Mouse (Mus musculus) CH12.LX (cell line): ENCODE results near the gene Gstp2. TPM values are rescaled to one million over a fixed set of nuclear protein-coding genes. Genes with fewer than 3 reads are reported as not detected.

ENCODE experiments used
- DNase-seq: peaks from one replicate; pipeline ENCODE4 v3.0.0-alpha.2; 2013; ENCODE audit errors: extremely low read depth
- H3K27ac ChIP-seq: 2 replicates; pipeline ENCODE4 v1.5.1; 2012; ENCODE audit warnings: low read depth, mild to moderate bottlenecking, control low read depth, moderate library complexity; ENCODE audit not compliant: insufficient read depth
- H3K27me3 ChIP-seq: replicated peaks from 2 replicates; pipeline ENCODE3; 2012; ENCODE audit warnings: inconsistent platforms
- H3K36me3 ChIP-seq, 2 experiments: replicated peaks in 1 of 2; 2 replicates each; pipeline versions ENCODE3 to v1.6.1; 2012; ENCODE audit warnings: inconsistent platforms in 1 of 2, low read length in 1 of 2, mild to moderate bottlenecking in 1 of 2, mixed read lengths in 1 of 2, moderate library complexity in 1 of 2; ENCODE audit not compliant: control insufficient read depth in 1 of 2, insufficient read depth in 1 of 2
- H3K4me1 ChIP-seq, 2 experiments: 2 replicates each; pipeline ENCODE4 v1.6.1; 2012; ENCODE audit warnings: inconsistent platforms in 1 of 2, moderate library complexity in 1 of 2; ENCODE audit not compliant: insufficient read depth in 2 of 2, control insufficient read depth in 1 of 2
- H3K4me2 ChIP-seq: 2 replicates; pipeline ENCODE4 v1.6.1; 2012; ENCODE audit warnings: low read depth, mild to moderate bottlenecking, control low read depth; ENCODE audit not compliant: poor library complexity, insufficient read depth, severe bottlenecking
- H3K4me3 ChIP-seq, 3 experiments: fragments of 150-350 bp in 1 of 3; sonication (generic) in 1 of 3; replicated peaks in 1 of 3; 2 replicates each; pipeline versions ENCODE3 to v1.5.1; 2011 to 2012; ENCODE audit warnings: low read depth in 2 of 3, low read length in 2 of 3, mild to moderate bottlenecking in 2 of 3, moderate library complexity in 2 of 3, control low read depth in 1 of 3, improper control_type of control experiment in 1 of 3, inconsistent platforms in 1 of 3, mixed read lengths in 1 of 3; ENCODE audit not compliant: poor library complexity in 1 of 3
- H3K79me2 ChIP-seq: replicated peaks from 2 replicates; pipeline ENCODE4 v1.6.1; 2012; ENCODE audit warnings: mild to moderate bottlenecking, moderate library complexity; ENCODE audit not compliant: control insufficient read depth, poor library complexity, insufficient read depth, severe bottlenecking; ENCODE audit errors: extremely low read depth
- H3K9ac ChIP-seq: 2 replicates; pipeline ENCODE4 v1.6.1; 2012; ENCODE audit warnings: low read depth, mild to moderate bottlenecking, control low read depth, moderate library complexity; ENCODE audit not compliant: insufficient read depth
- H3K9me3 ChIP-seq: replicated peaks from 2 replicates; pipeline ENCODE3; 2012; ENCODE audit warnings: low read length, inconsistent platforms, mixed read lengths
- CHD1 ChIP-seq: IDR thresholded peaks from 2 replicates; pipeline ENCODE4 v1.6.1; 2012; ENCODE audit warnings: low read depth, low read length, improper control_type of control experiment, inconsistent platforms
- CTCF ChIP-seq, 2 experiments: IDR thresholded peaks in 1 of 2; conservative IDR thresholded peaks in 1 of 2; 2 replicates each; pipeline ENCODE4 v1.5.1; 2011 to 2012; ENCODE audit warnings: low read depth in 2 of 2, low read length in 2 of 2, improper control_type of control experiment in 1 of 2, inconsistent platforms in 1 of 2, mild to moderate bottlenecking in 1 of 2, moderate library complexity in 1 of 2
- E2F4 ChIP-seq: IDR thresholded peaks from 2 replicates; pipeline ENCODE4 v1.6.1; 2011; ENCODE audit warnings: low read depth, low read length, improper control_type of control experiment; ENCODE audit not compliant: insufficient replicate concordance
- HCFC1 ChIP-seq: IDR thresholded peaks from 2 replicates; pipeline ENCODE4 v1.6.1; 2012; ENCODE audit warnings: low read depth, mild to moderate bottlenecking, inconsistent platforms, low read length, improper control_type of control experiment
- IRF4 ChIP-seq: IDR thresholded peaks from 2 replicates; pipeline ENCODE4 v1.6.1; 2014; ENCODE audit warnings: low read depth, mild to moderate bottlenecking, inconsistent platforms, low read length, improper control_type of control experiment
- JUN ChIP-seq: IDR thresholded peaks from 2 replicates; pipeline ENCODE4 v1.6.1; 2011; ENCODE audit warnings: low read depth, mild to moderate bottlenecking, low read length, improper control_type of control experiment, moderate library complexity; ENCODE audit not compliant: insufficient read depth
- JUND ChIP-seq: conservative IDR thresholded peaks from 2 replicates; pipeline ENCODE4 v1.6.1; 2011; ENCODE audit warnings: low read depth, low read length, improper control_type of control experiment
- MAFK ChIP-seq: IDR thresholded peaks from 2 replicates; pipeline ENCODE4 v1.6.1; 2011; ENCODE audit warnings: low read length, improper control_type of control experiment; ENCODE audit not compliant: insufficient replicate concordance
- MXI1 ChIP-seq: IDR thresholded peaks from 2 replicates; pipeline ENCODE4 v1.6.1; 2011; ENCODE audit warnings: mild to moderate bottlenecking, low read depth, low read length, improper control_type of control experiment
- MYC ChIP-seq: IDR thresholded peaks from 2 replicates; pipeline ENCODE4 v1.6.1; 2011; ENCODE audit warnings: low read depth, mild to moderate bottlenecking, improper control_type of control experiment, low read length
- POLR2A ChIP-seq: IDR thresholded peaks from 2 replicates; pipeline ENCODE4 v1.6.1; 2011; ENCODE audit warnings: low read depth, mild to moderate bottlenecking, improper control_type of control experiment, low read length
- RCOR1 ChIP-seq: conservative IDR thresholded peaks from 2 replicates; pipeline ENCODE4 v1.6.1; 2012; ENCODE audit warnings: low read depth, mild to moderate bottlenecking, inconsistent platforms, low read length, improper control_type of control experiment
- TBP ChIP-seq: conservative IDR thresholded peaks from 2 replicates; pipeline ENCODE4 v1.6.1; 2011; ENCODE audit warnings: low read depth, low read length, improper control_type of control experiment
- UBTF ChIP-seq: IDR thresholded peaks from 2 replicates; pipeline ENCODE4 v1.6.1; 2012; ENCODE audit warnings: low read depth, mild to moderate bottlenecking, inconsistent platforms, low read length, improper control_type of control experiment, moderate library complexity
- USF1 ChIP-seq: IDR thresholded peaks from 2 replicates; pipeline ENCODE4 v1.6.1; 2014; ENCODE audit warnings: low read depth, mild to moderate bottlenecking, inconsistent platforms, low read length, improper control_type of control experiment
- USF2 ChIP-seq: conservative IDR thresholded peaks from 2 replicates; pipeline ENCODE4 v1.6.1; 2011; ENCODE audit warnings: low read depth, low read length, improper control_type of control experiment
- dilution Hi-C: fragments of 300-500 bp; cut with MboI; formaldehyde crosslinking; loops from 2 replicates; pipeline ENCODE4 v1.14.3; 2020; ENCODE audit warnings: low sequenced_read_pairs; ENCODE audit not compliant: extremely low pct_unique_long_range_greater_than_20kb, extremely low pct_ligation_motif_present
- in situ Hi-C: fragments of 300-500 bp; cut with MboI; formaldehyde crosslinking; loops from 3 replicates; pipeline ENCODE4 v1.14.3; 2019; ENCODE audit warnings: low sequenced_read_pairs, low pct_ligation_motif_present, low pct_unique_long_range_greater_than_20kb, mixed read lengths
- polyA plus RNA-seq: library from polyadenylated mRNA; unstranded; fragments of >175 nt; gene quantifications from 2 replicates; pipeline ENCODE4 v1.2.1, GENCODE M21; 2012; ENCODE audit warnings: low read depth; ENCODE audit not compliant: insufficient read length
- total RNA-seq, 2 experiments: library from RNA; depleted of rRNA; stranded (reverse); fragments of 300-350 nt in 1 of 2; fragments of >200 nt in 1 of 2; gene quantifications; 2 replicates each; pipeline ENCODE4 v1.2.3; 2012 to 2014

The Gstp2 gene
- total and polyA plus RNA-seq, 3 experiments: 1.4 to 21.1 TPM; not detected in 1

DNA sequence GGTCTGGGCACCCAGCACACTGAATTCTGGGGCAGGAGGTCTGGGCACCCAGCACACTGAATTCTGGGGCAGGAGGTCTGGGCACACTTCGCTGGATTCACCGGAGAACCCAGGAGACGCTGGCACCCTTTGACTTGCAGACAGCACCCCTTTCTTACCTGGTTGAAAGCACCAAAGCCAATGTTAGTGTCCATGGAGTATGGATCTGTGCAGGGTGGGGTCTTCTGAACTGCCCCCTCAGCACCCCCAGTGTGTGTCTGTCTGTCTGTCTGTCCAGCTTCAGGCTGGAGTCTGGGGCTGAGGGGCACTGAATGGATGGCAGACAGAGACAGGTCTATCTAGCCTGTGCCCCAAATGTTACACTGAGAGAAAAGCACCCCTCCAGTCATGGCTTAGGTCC is 54.3 kb downstream of the Gstp2 start:
- in situ Hi-C loops: no loop called here
- no peak for DNase-seq
- Histone ChIP-seq H3K9me3 (peaks cover 7% of the 10 kb centered on the region), H3K4me1 (peaks cover 0 to 3% of the 10 kb centered on the region in 2 experiments; a peak in 2 of 4 replicates), H3K4me2 (no peak overlapping the region), H3K4me3 (no peak overlapping the region), H3K36me3 (no peaks in the 10 kb centered on the region), H3K27me3 (peaks cover 59% of the 10 kb centered on the region), H3K27ac (no peak overlapping the region), H3K79me2 (no peaks in the 10 kb centered on the region), H3K9ac (no peak overlapping the region)
- no peak for TF ChIP-seq MXI1
- TF ChIP-seq HCFC1: no peak
- no peak for TF ChIP-seq USF2
- TF ChIP-seq RCOR1: no peak
- no peak for TF ChIP-seq IRF4
- no peak for TF ChIP-seq JUND
- no peak for TF ChIP-seq UBTF
- no peak for TF ChIP-seq CHD1
- no peak for TF ChIP-seq TBP
- TF ChIP-seq POLR2A: no peak
- dilution Hi-C loops: no loop called here

DNA sequence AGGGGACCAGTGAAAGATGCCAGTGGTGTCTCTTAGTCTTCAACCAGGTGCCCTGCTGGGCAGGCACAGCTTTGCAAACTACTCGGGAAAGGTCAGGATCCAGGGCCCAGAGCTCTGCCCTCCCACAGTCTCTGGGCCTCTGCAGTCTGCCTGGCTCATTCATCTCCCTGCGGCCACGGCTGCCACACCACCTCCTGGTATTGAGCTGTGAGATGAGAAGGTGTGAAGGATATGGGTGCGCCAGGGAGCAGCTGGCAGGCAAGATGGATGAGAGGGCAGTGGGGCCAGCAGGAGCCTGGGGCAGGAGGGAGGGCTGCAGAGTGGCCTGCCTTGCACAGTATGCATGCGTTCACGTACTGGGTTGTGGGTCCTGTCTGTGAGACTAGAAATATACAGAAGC is 55.0 kb downstream of the Gstp2 start:
- H3K9me3 ChIP-seq: peaks cover 7% of the 10 kb centered on the region
- peaks cover 53% of the 10 kb centered on the region for H3K27me3 ChIP-seq
- no peak overlapping the region for H3K9ac ChIP-seq
- TF ChIP-seq JUN (no peak), E2F4 (no peak), MAFK (no peak), MYC (no peak), USF1 (no peak), CTCF (conservative IDR thresholded peaks at IDR 0.05 in 1 of 2, IDR thresholded peaks at IDR 0.05 in 1 of 2; ENCODE audit: low read depth in 2 of 2, low read length in 2 of 2) (no peak)
- no peak for DNase-seq
- no peak overlapping the region for H3K4me3 ChIP-seq
- no peak overlapping the region for H3K4me2 ChIP-seq
- in situ Hi-C loops: no loop called here
- no peaks in the 10 kb centered on the region for H3K79me2 ChIP-seq
- H3K27ac ChIP-seq: no peak overlapping the region
- dilution Hi-C loops: no loop called here
- no peaks in the 10 kb centered on the region for H3K36me3 ChIP-seq
- peaks cover 0 to 6% of the 10 kb centered on the region in 2 experiments; a peak in 2 of 4 replicates for H3K4me1 ChIP-seq

Other genes with a start within 250 kb of the Gstp2 start
Only the 20 nearest of the 33 such genes appear.
- 5.7 and 8.1 TPM in 2 replicates for gene Aldh3b1, start 116.2 kb downstream of the Gstp2 start, total RNA-seq (2012; rRNA removed)
- gene Aldh3b1, start 116.2 kb downstream of the Gstp2 start, total RNA-seq (2014; rRNA removed): 3.7 and 5.9 TPM in 2 replicates
- 7.4 and 8.1 TPM in 2 replicates for gene Aldh3b1, start 116.2 kb downstream of the Gstp2 start, polyA plus RNA-seq
- 77.9 and 84.7 TPM in 2 replicates for gene Unc93b1, start 110.8 kb downstream of the Gstp2 start, total RNA-seq (2012; rRNA removed)
- gene Unc93b1, start 110.8 kb downstream of the Gstp2 start, total RNA-seq (2014; rRNA removed): 72.7 and 82.3 TPM in 2 replicates
- gene Unc93b1, start 110.8 kb downstream of the Gstp2 start, polyA plus RNA-seq: 105 and 117 TPM in 2 replicates
- not detected in 2 replicates for gene Aldh3b3, start 87.4 kb downstream of the Gstp2 start, total RNA-seq (2012; rRNA removed)
- not detected in 2 replicates for gene Aldh3b3, start 87.4 kb downstream of the Gstp2 start, total RNA-seq (2014; rRNA removed)
- gene Aldh3b3, start 87.4 kb downstream of the Gstp2 start, polyA plus RNA-seq: not detected in 2 replicates
- not detected in 2 replicates for gene Aldh3b2, start 73.7 kb downstream of the Gstp2 start, total RNA-seq (2012; rRNA removed)
- gene Aldh3b2, start 73.7 kb downstream of the Gstp2 start, total RNA-seq (2014; rRNA removed): not detected in 2 replicates
- not detected in 2 replicates for gene Aldh3b2, start 73.7 kb downstream of the Gstp2 start, polyA plus RNA-seq
- gene Acy3, start 59.5 kb downstream of the Gstp2 start, total RNA-seq (2012; rRNA removed): 0.25 TPM in 1 of 2 replicates, not detected in the other
- gene Acy3, start 59.5 kb downstream of the Gstp2 start, total RNA-seq (2014; rRNA removed): not detected in 2 replicates
- gene Acy3, start 59.5 kb downstream of the Gstp2 start, polyA plus RNA-seq: 0.29 and 0.83 TPM in 2 replicates
- gene Tbx10, start 53.3 kb downstream of the Gstp2 start, total RNA-seq (2012; rRNA removed): not detected in 2 replicates
- not detected in 2 replicates for gene Tbx10, start 53.3 kb downstream of the Gstp2 start, total RNA-seq (2014; rRNA removed)
- gene Tbx10, start 53.3 kb downstream of the Gstp2 start, polyA plus RNA-seq: not detected in 2 replicates
- 31.4 and 36.3 TPM in 2 replicates for gene Nudt8, start 45.4 kb downstream of the Gstp2 start, total RNA-seq (2012; rRNA removed)
- gene Nudt8, start 45.4 kb downstream of the Gstp2 start, total RNA-seq (2014; rRNA removed): 31.7 and 40.2 TPM in 2 replicates
- gene Nudt8, start 45.4 kb downstream of the Gstp2 start, polyA plus RNA-seq: 24.7 and 28.2 TPM in 2 replicates
- gene Gm49405, start 45.4 kb downstream of the Gstp2 start, total RNA-seq (2012; rRNA removed): 2.0 and 2.1 TPM in 2 replicates
- 0.99 and 1.1 TPM in 2 replicates for gene Gm49405, start 45.4 kb downstream of the Gstp2 start, total RNA-seq (2014; rRNA removed)
- gene Gm49405, start 45.4 kb downstream of the Gstp2 start, polyA plus RNA-seq: 2.7 and 3.3 TPM in 2 replicates
- gene Doc2g, start 42.7 kb downstream of the Gstp2 start, total RNA-seq (2012; rRNA removed): 4.4 and 5.2 TPM in 2 replicates
- 2.1 and 2.7 TPM in 2 replicates for gene Doc2g, start 42.7 kb downstream of the Gstp2 start, total RNA-seq (2014; rRNA removed)
- gene Doc2g, start 42.7 kb downstream of the Gstp2 start, polyA plus RNA-seq: 5.7 and 6.4 TPM in 2 replicates
- 183 TPM in 2 replicates for gene Ndufv1, start 33.2 kb downstream of the Gstp2 start, total RNA-seq (2012; rRNA removed)
- gene Ndufv1, start 33.2 kb downstream of the Gstp2 start, total RNA-seq (2014; rRNA removed): 119 TPM in 2 replicates
- 133 and 136 TPM in 2 replicates for gene Ndufv1, start 33.2 kb downstream of the Gstp2 start, polyA plus RNA-seq
- 529 and 544 TPM in 2 replicates for gene Gstp1, start 8.0 kb downstream of the Gstp2 start, total RNA-seq (2012; rRNA removed)
- 333 and 343 TPM in 2 replicates for gene Gstp1, start 8.0 kb downstream of the Gstp2 start, total RNA-seq (2014; rRNA removed)
- gene Gstp1, start 8.0 kb downstream of the Gstp2 start, polyA plus RNA-seq: 468 and 696 TPM in 2 replicates
- gene Gstp3, start 13.5 kb upstream of the Gstp2 start, total RNA-seq (2012; rRNA removed): 0.46 and 1.4 TPM in 2 replicates
- gene Gstp3, start 13.5 kb upstream of the Gstp2 start, total RNA-seq (2014; rRNA removed): not detected in 2 replicates
- not detected in 2 replicates for gene Gstp3, start 13.5 kb upstream of the Gstp2 start, polyA plus RNA-seq
- not detected in 2 replicates for gene Cabp2, start 35.6 kb upstream of the Gstp2 start, total RNA-seq (2012; rRNA removed)
- gene Cabp2, start 35.6 kb upstream of the Gstp2 start, total RNA-seq (2014; rRNA removed): not detected in 2 replicates
- not detected in 2 replicates for gene Cabp2, start 35.6 kb upstream of the Gstp2 start, polyA plus RNA-seq
- 69.5 and 90.3 TPM in 2 replicates for gene Cdk2ap2, start 51.2 kb upstream of the Gstp2 start, total RNA-seq (2012; rRNA removed)
- gene Cdk2ap2, start 51.2 kb upstream of the Gstp2 start, total RNA-seq (2014; rRNA removed): 57.0 and 63.4 TPM in 2 replicates
- 55.6 and 67.1 TPM in 2 replicates for gene Cdk2ap2, start 51.2 kb upstream of the Gstp2 start, polyA plus RNA-seq
- 43.8 and 46.1 TPM in 2 replicates for gene Pitpnm1, start 54.0 kb upstream of the Gstp2 start, total RNA-seq (2012; rRNA removed)
- gene Pitpnm1, start 54.0 kb upstream of the Gstp2 start, total RNA-seq (2014; rRNA removed): 14.8 and 15.9 TPM in 2 replicates
- gene Pitpnm1, start 54.0 kb upstream of the Gstp2 start, polyA plus RNA-seq: 33.3 and 34.7 TPM in 2 replicates
- 37.5 and 39.7 TPM in 2 replicates for gene Aip, start 79.8 kb upstream of the Gstp2 start, total RNA-seq (2012; rRNA removed)
- 10.8 and 11.7 TPM in 2 replicates for gene Aip, start 79.8 kb upstream of the Gstp2 start, total RNA-seq (2014; rRNA removed)
- 64.8 and 87.9 TPM in 2 replicates for gene Aip, start 79.8 kb upstream of the Gstp2 start, polyA plus RNA-seq
- 0.17 and 0.25 TPM in 2 replicates for gene Gpr152, start 93.8 kb upstream of the Gstp2 start, total RNA-seq (2012; rRNA removed)
- gene Gpr152, start 93.8 kb upstream of the Gstp2 start, total RNA-seq (2014; rRNA removed): 0.05 TPM in 1 of 2 replicates, not detected in the other
- gene Gpr152, start 93.8 kb upstream of the Gstp2 start, polyA plus RNA-seq: 0.71 and 0.82 TPM in 2 replicates
- 2.8 and 3.3 TPM in 2 replicates for gene Cabp4, start 98.0 kb upstream of the Gstp2 start, total RNA-seq (2012; rRNA removed)
- gene Cabp4, start 98.0 kb upstream of the Gstp2 start, total RNA-seq (2014; rRNA removed): 6.4 and 6.9 TPM in 2 replicates
- gene Cabp4, start 98.0 kb upstream of the Gstp2 start, polyA plus RNA-seq: 11.8 and 14.7 TPM in 2 replicates
- gene Coro1b, start 102.6 kb upstream of the Gstp2 start, total RNA-seq (2012; rRNA removed): 172 and 194 TPM in 2 replicates
- 154 and 179 TPM in 2 replicates for gene Coro1b, start 102.6 kb upstream of the Gstp2 start, total RNA-seq (2014; rRNA removed)
- 265 and 293 TPM in 2 replicates for gene Coro1b, start 102.6 kb upstream of the Gstp2 start, polyA plus RNA-seq
- gene Ptprcap, start 107.6 kb upstream of the Gstp2 start, total RNA-seq (2012; rRNA removed): 438 and 452 TPM in 2 replicates
- 380 and 447 TPM in 2 replicates for gene Ptprcap, start 107.6 kb upstream of the Gstp2 start, total RNA-seq (2014; rRNA removed)
- gene Ptprcap, start 107.6 kb upstream of the Gstp2 start, polyA plus RNA-seq: 296 and 343 TPM in 2 replicates